Mouse (Mus musculus) hindlimb bud, embryonic 11.5 days (tissue): ENCODE results near the gene Tubgcp6.

Experiments used
- DNase-seq: peaks from one replicate; pipeline ENCODE4 v3.0.0-alpha.2; 2012; ENCODE audit warnings: low read depth, low spot score; ENCODE audit errors: extremely low spot score

Tubgcp6 gene

GRCm38 (mm10) chr15:89122649-89123366 lies at the start of gene Tubgcp6:
Gene Tubgcp6 (minus strand): TSS chr15:89123112.
- DNase-seq, result peak; percentile 89

GRCm38 (mm10) chr15:89172276-89172935 lies 49.5 kb upstream of the Tubgcp6 start:
- no peak for DNase-seq

- no peak for DNase-seq
These were observed 48.7 kb upstream of the Tubgcp6 start for GRCm38 (mm10) chr15:89171526-89172051.

GRCm38 (mm10) chr15:89170102-89170501 lies 47.2 kb upstream of the Tubgcp6 start:
- no peak for DNase-seq

GRCm38 (mm10) chr15:89169431-89169830 lies 46.5 kb upstream of the Tubgcp6 start:
- DNase-seq, result no peak

- no peak for DNase-seq
These were observed 46.0 kb upstream of the Tubgcp6 start for GRCm38 (mm10) chr15:89168922-89169321.

- DNase-seq, result no peak
These were observed 42.6 kb upstream of the Tubgcp6 start for GRCm38 (mm10) chr15:89165478-89165877.

- DNase-seq, result no peak
These were observed 38.5 kb upstream of the Tubgcp6 start for GRCm38 (mm10) chr15:89161397-89161796.

GRCm38 (mm10) chr15:89158516-89158915 lies 35.6 kb upstream of the Tubgcp6 start:
- no peak for DNase-seq

- no peak for DNase-seq
These were observed 35.0 kb upstream of the Tubgcp6 start for GRCm38 (mm10) chr15:89157954-89158353.

- no peak for DNase-seq
These were observed 29.4 kb upstream of the Tubgcp6 start for GRCm38 (mm10) chr15:89152312-89152711.

GRCm38 (mm10) chr15:89150041-89150390 lies 27.1 kb upstream of the Tubgcp6 start:
- no peak for DNase-seq

- no peak for DNase-seq
These were observed 26.5 kb upstream of the Tubgcp6 start, which contains the start of gene Mapk11 for GRCm38 (mm10) chr15:89149271-89150040. Gene Mapk11 (minus strand): TSS chr15:89149628.

- no peak for DNase-seq
These were observed 25.8 kb upstream of the Tubgcp6 start for GRCm38 (mm10) chr15:89148496-89149270.

GRCm38 (mm10) chr15:89147895-89148294 lies 25.0 kb upstream of the Tubgcp6 start:
- DNase-seq, result no peak

GRCm38 (mm10) chr15:89147456-89147855 lies 24.5 kb upstream of the Tubgcp6 start:
- no peak for DNase-seq

- no peak for DNase-seq
These were observed 24.1 kb upstream of the Tubgcp6 start for GRCm38 (mm10) chr15:89147024-89147423.

GRCm38 (mm10) chr15:89146537-89146936 lies 23.6 kb upstream of the Tubgcp6 start:
- no peak for DNase-seq

- DNase-seq, result no peak
These were observed 23.0 kb upstream of the Tubgcp6 start for GRCm38 (mm10) chr15:89145813-89146350.

- DNase-seq, result no peak
These were observed 22.1 kb upstream of the Tubgcp6 start for GRCm38 (mm10) chr15:89144965-89145364.
